Mouse (Mus musculus): ENCODE results near the gene Gla.

GRCm38 (mm10) chrX:134619695-134620094 lies 18.8 kb upstream of the Gla start:
- TF ChIP-seq CTCF (IDR thresholded peaks at IDR 0.05; ENCODE audit: low read depth, low read length) (no peak), POLR2A (IDR thresholded peaks at IDR 0.05; ENCODE audit: insufficient read depth, low read length) (no peak), EP300 (IDR thresholded peaks at IDR 0.05; ENCODE audit: insufficient read depth, low read depth, low read length) (0 out of 2 replicates have a peak, but pooled peaks have one; percentile 31)
